ENCODE assay signal across 27 mouse cellular contexts in genomic region chr14:122574064-122574751, GRCm38 (mm10). TPM values are rescaled to one million over a fixed set of nuclear protein-coding genes. Genes with fewer than 3 reads are reported as not detected.
A peak's percentile ranks its signal among the peaks of the same experiment; 100 is the strongest.
DNase-seq lines count a peak whose midpoint lies in the region; ATAC-seq and TF ChIP-seq lines count a peak whose summit lies in the region.
"Had no signal": no experiment of that assay in that cellular context is flagged by ENCODE, and none has a peak within 500 bp of the region (broad histone marks: within the 10 kb centered on the region; RNA-seq: fewer than 3 reads in every experiment).

No protein-coding gene starts in this region.

- no peak for DNase-seq in kidney, postnatal 14 days
- DNase-seq in neural tube, embryonic 10.5 days (ENCODE audit: extremely low spot score, low spot score): no peak
- DNase-seq in left cerebral cortex, adult 11 months (ENCODE audit: low spot score): no peak
- DNase-seq: adrenal gland, postnatal 10 days; cerebellum, adult 8-10 months; cerebellum, postnatal 25 days; gastrocnemius, postnatal 36 days; heart, adult 2 months; kidney, adult 9 months; kidney, postnatal 4 days; layer of hippocampus, postnatal 36 days; liver, embryonic 13.5 days; lung, adult 18-20 months; lung, postnatal 4 days; right cerebral cortex, adult 18-20 months; right cerebral cortex, postnatal 4 days had no signal

- H3ac ChIP-seq in myocyte (ENCODE audit: control insufficient read depth, insufficient read length): no peak overlapping the region

- no peak overlapping the region for H3K4me3 ChIP-seq in kidney, embryonic 14.5 days (ENCODE audit: low read length)
- no peak overlapping the region for H3K4me3 ChIP-seq in neural tube, embryonic 15.5 days (replicated peaks)
- H3K4me3 ChIP-seq in myocyte: no peak overlapping the region
- H3K4me3 ChIP-seq: embryonic facial prominence, embryonic 12.5 days; heart, adult 2 months; heart, embryonic 12.5 days; limb, embryonic 13.5 days; liver, embryonic 13.5 days; megakaryocyte, embryonic 14.5 days; midbrain, embryonic 12.5 days; stomach, embryonic 15.5 days had no signal

- no peaks in the 10 kb centered on the region for H3K79me2 ChIP-seq in myocyte (ENCODE audit: control insufficient read depth, insufficient read depth)

- no peak for TF ChIP-seq POLR2A in myocyte (IDR thresholded peaks at IDR 0.05; ENCODE audit: insufficient read length, low read depth)

- no peak overlapping the region for H3K9ac ChIP-seq in kidney, embryonic 14.5 days (ENCODE audit: low read depth, low read length)
- no peak overlapping the region for H3K9ac ChIP-seq in neural tube, embryonic 15.5 days (replicated peaks)
- H3K9ac ChIP-seq: embryonic facial prominence, embryonic 12.5 days; heart, embryonic 12.5 days; hindbrain, embryonic 14.5 days; limb, embryonic 13.5 days; liver, embryonic 13.5 days; midbrain, embryonic 12.5 days; stomach, embryonic 15.5 days had no signal

- no peaks in the 10 kb centered on the region for H3K27me3 ChIP-seq in kidney, embryonic 14.5 days (ENCODE audit: control insufficient read depth, insufficient read depth, low read length)
- no peaks in the 10 kb centered on the region for H3K27me3 ChIP-seq in neural tube, embryonic 15.5 days (replicated peaks)
- H3K27me3 ChIP-seq in myocyte (ENCODE audit: control insufficient read depth, insufficient read depth, insufficient read length): no peaks in the 10 kb centered on the region
- H3K27me3 ChIP-seq: embryonic facial prominence, embryonic 12.5 days; heart, embryonic 12.5 days; limb, embryonic 13.5 days; liver, embryonic 13.5 days; megakaryocyte, embryonic 14.5 days; midbrain, embryonic 12.5 days; stomach, embryonic 15.5 days had no signal

- no peaks in the 10 kb centered on the region for H3K36me3 ChIP-seq in kidney, embryonic 14.5 days (ENCODE audit: control insufficient read depth, insufficient read depth, low read length)
- H3K36me3 ChIP-seq in neural tube, embryonic 15.5 days: no peaks in the 10 kb centered on the region
- no peaks in the 10 kb centered on the region for H3K36me3 ChIP-seq in myocyte (ENCODE audit: control insufficient read depth, insufficient read depth)
- H3K36me3 ChIP-seq: limb, embryonic 13.5 days; stomach, embryonic 15.5 days had no signal

- H3K27ac ChIP-seq in kidney, embryonic 14.5 days (ENCODE audit: low read depth, low read length): no peak overlapping the region
- peak overlapping the region; percentile 45 for H3K27ac ChIP-seq in neural tube, embryonic 15.5 days (replicated peaks)
- H3K27ac ChIP-seq: embryonic facial prominence, embryonic 12.5 days; heart, adult 2 months; hindbrain, embryonic 14.5 days; limb, embryonic 13.5 days; liver, embryonic 13.5 days; midbrain, embryonic 12.5 days; stomach, embryonic 15.5 days had no signal

- WGBS in kidney, embryonic 14.5 days: 42% methylated on average over 7 of the region's 7 CpGs
- 89% methylated on average over 7 of the region's 7 CpGs for WGBS in neural tube, embryonic 15.5 days

- H3K4me2 ChIP-seq in kidney, embryonic 14.5 days (replicated peaks; ENCODE audit: low read depth, low read length): no peak overlapping the region
- H3K4me2 ChIP-seq in neural tube, embryonic 15.5 days: no peak overlapping the region
- H3K4me2 ChIP-seq in myocyte (ENCODE audit: low read depth): peak overlapping the region; percentile 71
- H3K4me2 ChIP-seq: embryonic facial prominence, embryonic 12.5 days; heart, embryonic 12.5 days; hindbrain, embryonic 14.5 days; limb, embryonic 13.5 days; liver, embryonic 13.5 days; midbrain, embryonic 12.5 days; stomach, embryonic 15.5 days had no signal

- H3K4me1 ChIP-seq in kidney, embryonic 14.5 days (ENCODE audit: control insufficient read depth, insufficient read depth, low read length): no peaks in the 10 kb centered on the region
- H3K4me1 ChIP-seq in neural tube, embryonic 15.5 days: peaks cover 4% of the 10 kb centered on the region
- H3K4me1 ChIP-seq: embryonic facial prominence, embryonic 12.5 days; heart, embryonic 12.5 days; limb, embryonic 13.5 days; liver, embryonic 13.5 days; megakaryocyte, embryonic 14.5 days; midbrain, embryonic 12.5 days; stomach, embryonic 15.5 days had no signal

- no peaks in the 10 kb centered on the region for H3K9me3 ChIP-seq in kidney, embryonic 14.5 days (ENCODE audit: control insufficient read depth, low read length)
- no peaks in the 10 kb centered on the region for H3K9me3 ChIP-seq in neural tube, embryonic 15.5 days (replicated peaks)
- H3K9me3 ChIP-seq: embryonic facial prominence, embryonic 12.5 days; limb, embryonic 13.5 days; midbrain, embryonic 12.5 days; stomach, embryonic 15.5 days had no signal

- ATAC-seq in kidney, embryonic 14.5 days (ENCODE audit: low FRiP score, low TSS enrichment): peak; percentile 81
- no peak for ATAC-seq in neural tube, embryonic 15.5 days (ENCODE audit: low FRiP score)
- ATAC-seq: forebrain, embryonic 14.5 days had no signal

TF ChIP-seq in myocyte, 11 proteins besides CTCF, POLR2A, EP300 and RAD21:
- peak; percentile 92 for TF ChIP-seq TCF12 (IDR thresholded peaks at IDR 0.05; ENCODE audit: insufficient read depth, poor library complexity, severe bottlenecking)
- no peak for TF ChIP-seq E2F4 (IDR thresholded peaks at IDR 0.05; ENCODE audit: insufficient read depth)
- no peak for TF ChIP-seq MAX (IDR thresholded peaks at IDR 0.05; ENCODE audit: low read depth)
- peak; percentile 64 to 94 (median 90) for TF ChIP-seq MYOG (IDR thresholded peaks at IDR 0.05; ENCODE audit: control insufficient read depth in 1 of 3, insufficient read depth in 1 of 3, insufficient read length in 2 of 3, low read depth in 2 of 3)
- no peak for TF ChIP-seq USF1 (IDR thresholded peaks at IDR 0.05; ENCODE audit: low read depth)
- no peak for TF ChIP-seq POLR2AphosphoS2 (IDR thresholded peaks at IDR 0.05; ENCODE audit: insufficient read length, low read depth)
- TF ChIP-seq SRF (IDR thresholded peaks at IDR 0.05; ENCODE audit: control insufficient read depth, insufficient read length, low read depth): peak; percentile 25
- no peak; the same call in 1 of the 2 replicates for TF ChIP-seq CEBPB (IDR thresholded peaks at IDR 0.05; ENCODE audit: insufficient read depth, poor library complexity, severe bottlenecking)
- TF ChIP-seq TCF3 (IDR thresholded peaks at IDR 0.05; ENCODE audit: insufficient read length, low read depth): peak; percentile 73
- TF ChIP-seq REST (IDR thresholded peaks at IDR 0.05; ENCODE audit: insufficient read depth, insufficient read length): no peak
- peak; percentile 91 to 98 (median 98) for TF ChIP-seq MYOD1 (IDR thresholded peaks at IDR 0.05; ENCODE audit: control insufficient read depth in 1 of 3, insufficient read length in 2 of 3, low read depth in 2 of 3)

RNA-seq across cellular contexts. Expression of gene Pcca, which starts 40.1 kb away (rescaled TPM):
- polyA plus RNA-seq in kidney, embryonic 14.5 days (2014; fragmentation: Nextera tagmentation; extraction: Ambion mirVana): 15.3 and 20.5 TPM in 2 replicates
- polyA plus RNA-seq in neural tube, embryonic 15.5 days (2015; fragmentation: Nextera tagmentation; extraction: Ambion mirVana): 27.5 and 28.1 TPM in 2 replicates
- 18.8 TPM for polyA plus RNA-seq in myocyte (2012; fragmentation: generic; extraction: Trizol)
